Mouse (Mus musculus): ENCODE measurements at regions not wholly inside any gene's neighbourhood (a gene's known extent, or its start where the extent isn't known, plus 50 kb on each side); places are given as distances from the start of the nearest gene placed in this dataset.
A peak's percentile ranks its signal among the peaks of the same experiment; 100 is the strongest.

- TF ChIP-seq EP300 (optimal IDR thresholded peaks at IDR 0.05) = no peak
- TF ChIP-seq CTCF (IDR thresholded peaks at IDR 0.05; ENCODE audit: low read depth) = peak; percentile 30
Observed at GRCm38 (mm10) chr9:112811946-112812345, 576.2 kb upstream of the Arpp21 start.

Data from stomach, postnatal 0 days (tissue).